Mouse (Mus musculus) ES-E14 (cell line): ENCODE measurements around the gene Catsperg2. TPM values are rescaled to one million over a fixed set of nuclear protein-coding genes. Genes with fewer than 3 reads are reported as not detected.
"Not testable (repeated sequence)": the region's sequence is repeated elsewhere in the genome, so short reads cannot be mapped to it uniquely, and the experiment has no call there.

Experiments
- DNase-seq: peaks from one replicate; pipeline ENCODE4 v3.0.0-alpha.2; 2013; ENCODE audit warnings: low read depth, low spot score
- H3K27ac ChIP-seq: 2 replicates; pipeline ENCODE4 v1.5.1; 2012; ENCODE audit warnings: low read depth, mild to moderate bottlenecking, low read length, moderate library complexity, mixed read lengths; ENCODE audit not compliant: poor library complexity, insufficient read depth, severe bottlenecking
- H3K36me3 ChIP-seq: 2 replicates; pipeline ENCODE4 v1.6.1; 2012; ENCODE audit warnings: mild to moderate bottlenecking, low read length, moderate library complexity, mixed read lengths; ENCODE audit not compliant: control insufficient read depth, poor library complexity, insufficient read depth, severe bottlenecking
- H3K4me1 ChIP-seq, 2 experiments: fragments of 150-350 bp in 1 of 2; sonication (generic) in 1 of 2; 2 replicates each; pipeline ENCODE4 v1.6.1; 2012; ENCODE audit warnings: low read length in 2 of 2, mild to moderate bottlenecking in 1 of 2, mixed read lengths in 1 of 2; ENCODE audit not compliant: control insufficient read depth in 2 of 2, insufficient read depth in 2 of 2, poor library complexity in 1 of 2
- H3K4me3 ChIP-seq, 2 experiments: fragments of 150-350 bp in 1 of 2; sonication (generic) in 1 of 2; 2 replicates each; pipeline ENCODE4 v1.5.1; 2012; ENCODE audit warnings: low read length in 2 of 2, low read depth in 1 of 2, mild to moderate bottlenecking in 1 of 2, mixed read lengths in 1 of 2; ENCODE audit not compliant: insufficient read depth in 1 of 2, poor library complexity in 1 of 2, severe bottlenecking in 1 of 2
- H3K9ac ChIP-seq: 2 replicates; pipeline ENCODE4 v1.6.1; 2012; ENCODE audit warnings: low read depth, mild to moderate bottlenecking, low read length, mixed read lengths; ENCODE audit not compliant: poor library complexity, insufficient read depth, severe bottlenecking
- H3K9me3 ChIP-seq: fragments of 150-350 bp; sonication (generic); 2 replicates; pipeline ENCODE4 v1.6.1; 2012; ENCODE audit warnings: low read depth, mild to moderate bottlenecking, low read length; ENCODE audit not compliant: control insufficient read depth, insufficient read depth
- CHD2 ChIP-seq: IDR thresholded peaks from 2 replicates; pipeline ENCODE4 v1.6.1; 2014; ENCODE audit warnings: mild to moderate bottlenecking, low read depth, low read length, inconsistent platforms
- HCFC1 ChIP-seq: IDR thresholded peaks from 2 replicates; pipeline ENCODE4 v1.6.1; 2012; ENCODE audit warnings: low read length, inconsistent platforms, borderline replicate concordance; ENCODE audit not compliant: insufficient read depth
- MAFK ChIP-seq: IDR thresholded peaks from 2 replicates; pipeline ENCODE4 v1.6.1; 2014; ENCODE audit warnings: mild to moderate bottlenecking, low read depth, low read length, inconsistent platforms; ENCODE audit not compliant: insufficient read depth
- ZC3H11A ChIP-seq: IDR thresholded peaks from 2 replicates; pipeline ENCODE4 v1.6.1; 2012; ENCODE audit warnings: low read depth, mild to moderate bottlenecking, inconsistent platforms, low read length, borderline replicate concordance
- ZNF384 ChIP-seq: IDR thresholded peaks from 2 replicates; pipeline ENCODE4 v1.6.1; 2012; ENCODE audit warnings: low read depth, low read length, inconsistent platforms
- in situ Hi-C, 2 experiments: fragments of 600-800 bp; cut with MboI; formaldehyde crosslinking; loops; one replicate each; pipeline ENCODE4 v1.15.1; 2025; ENCODE audit warnings: low sequenced_read_pairs in 2 of 2, inconsistent platforms in 1 of 2; ENCODE audit not compliant: unreplicated experiment in 2 of 2
- total RNA-seq: library from RNA; depleted of rRNA; stranded (reverse); fragments of 300-350 nt; gene quantifications from 2 replicates; pipeline ENCODE4 v1.2.3, GENCODE M21; 2012; rRNA removed

Catsperg2 gene
- total RNA-seq = 1.1 and 1.2 TPM in 2 replicates

GRCm38 (mm10) chr7:29726860-29727259 is at the start of gene Catsperg2:
Gene Catsperg2 (minus strand): TSS chr7:29727032.
- H3K9me3 ChIP-seq, H3K36me3 ChIP-seq, H3K9ac ChIP-seq, DNase-seq, in situ Hi-C loops, H3K4me1 ChIP-seq, H3K27ac ChIP-seq: not testable (repeated sequence)
- H3K4me3 ChIP-seq = 0 out of 4 replicates have a peak within 1 kb of the TSS, but pooled peaks of 1 of the 2 experiments have one; percentile 17

GRCm38 (mm10) chr7:29776568-29776967 is 49.7 kb upstream of the Catsperg2 start:
- in situ Hi-C loops = no loop called here
- DNase-seq = no peak
- H3K9ac ChIP-seq = no peak overlapping the region
- no peaks in the 10 kb centered on the region for H3K4me1 ChIP-seq
- peaks cover 28% of the 10 kb centered on the region for H3K36me3 ChIP-seq
- H3K4me3 ChIP-seq = no peak overlapping the region
- no peaks in the 10 kb centered on the region for H3K9me3 ChIP-seq
- no peak overlapping the region for H3K27ac ChIP-seq
- no peak for TF ChIP-seq HCFC1
- no peak for TF ChIP-seq CHD2
- no peak for TF ChIP-seq MAFK
- TF ChIP-seq ZC3H11A = no peak
- TF ChIP-seq ZNF384 = no peak

- no peak for TF ChIP-seq HCFC1
- TF ChIP-seq ZC3H11A = no peak
- no peak for TF ChIP-seq CHD2
- TF ChIP-seq ZNF384 = no peak
- TF ChIP-seq MAFK = no peak
- peaks cover 0 to 2% of the 10 kb centered on the region in 2 experiments; a peak in 2 of 4 replicates for H3K4me1 ChIP-seq
- H3K9me3 ChIP-seq = no peaks in the 10 kb centered on the region
- H3K4me3 ChIP-seq = no peak overlapping the region
- H3K9ac ChIP-seq = no peak overlapping the region
- no peak for DNase-seq
- in situ Hi-C loops = no loop called here
- H3K27ac ChIP-seq = no peak overlapping the region
- H3K36me3 ChIP-seq = peaks cover 28% of the 10 kb centered on the region
Measured at GRCm38 (mm10) chr7:29774371-29774770, 47.5 kb upstream of the Catsperg2 start.

- Histone ChIP-seq H3K9ac (no peak overlapping the region), H3K4me1 (peaks cover 1 to 3% of the 10 kb centered on the region in 2 experiments; a peak in 2 of 4 replicates), H3K9me3 (no peaks in the 10 kb centered on the region), H3K27ac (no peak overlapping the region), H3K4me3 (no peak overlapping the region), H3K36me3 (peaks cover 28% of the 10 kb centered on the region)
- no peak for DNase-seq
- TF ChIP-seq MAFK (no peak), HCFC1 (no peak), CHD2 (no peak)
- in situ Hi-C loops = no loop called here
Measured at GRCm38 (mm10) chr7:29773503-29773902, 46.7 kb upstream of the Catsperg2 start.

GRCm38 (mm10) chr7:29768980-29769379 is 42.1 kb upstream of the Catsperg2 start:
- in situ Hi-C loops = no loop called here
- H3K9me3 ChIP-seq = no peaks in the 10 kb centered on the region
- H3K9ac ChIP-seq = peak overlapping the region; percentile 82
- DNase-seq = no peak
- H3K4me1 ChIP-seq = peaks cover 1 to 9% of the 10 kb centered on the region in 2 experiments; a peak in 2 of 4 replicates
- H3K27ac ChIP-seq = no peak overlapping the region
- peaks cover 2% of the 10 kb centered on the region; the same call in 1 of the 2 replicates for H3K36me3 ChIP-seq
- peak overlapping the region; percentile 85 to 92 for H3K4me3 ChIP-seq
- no peak for TF ChIP-seq CHD2
- no peak for TF ChIP-seq ZC3H11A
- TF ChIP-seq ZNF384 = no peak
- no peak for TF ChIP-seq HCFC1
- TF ChIP-seq MAFK = no peak
